Mouse (Mus musculus): ENCODE results near the gene Nxn. TPM values are rescaled to one million over a fixed set of nuclear protein-coding genes. Genes with fewer than 3 reads are reported as not detected.

Nxn gene
- polyA plus RNA-seq, 1 experiment = 51.7 TPM

- H3K27ac ChIP-seq (ENCODE audit: insufficient read depth, low read length) = no peak overlapping the region
- H3K4me1 ChIP-seq (ENCODE audit: control insufficient read depth, insufficient read depth, low read length) = peaks cover 8% of the 10 kb centered on the region
- no peaks in the 10 kb centered on the region for H3K36me3 ChIP-seq (ENCODE audit: control insufficient read depth, insufficient read depth, low read length, poor library complexity, severe bottlenecking)
- peak overlapping the region; percentile 85 for H3K4me3 ChIP-seq (ENCODE audit: low read depth, low read length)
- no peaks in the 10 kb centered on the region for H3K27me3 ChIP-seq (ENCODE audit: control insufficient read depth, insufficient read depth, low read length, poor library complexity, severe bottlenecking)
- H3K9me3 ChIP-seq (replicated peaks; ENCODE audit: control insufficient read depth, insufficient read depth, low read length, poor library complexity, severe bottlenecking) = no peaks in the 10 kb centered on the region
- H3K9ac ChIP-seq (ENCODE audit: low read depth, poor library complexity, severe bottlenecking) = peak overlapping the region; percentile 84
- TF ChIP-seq EP300 (IDR thresholded peaks at IDR 0.05; ENCODE audit: insufficient read depth, low read depth, low read length) = no peak
- no peak for TF ChIP-seq POLR2A (IDR thresholded peaks at IDR 0.05; ENCODE audit: insufficient read depth, low read length)
- no peak for TF ChIP-seq CTCF (IDR thresholded peaks at IDR 0.05; ENCODE audit: low read depth, low read length)
These were observed 585 bp downstream of the Nxn start for GRCm38 (mm10) chr11:76398312-76398797.

GRCm38 (mm10) chr11:76397650-76398311 lies 1.2 kb downstream of the Nxn start:
- no peak for TF ChIP-seq POLR2A (IDR thresholded peaks at IDR 0.05; ENCODE audit: insufficient read depth, low read length)
- TF ChIP-seq EP300 (IDR thresholded peaks at IDR 0.05; ENCODE audit: insufficient read depth, low read depth, low read length) = no peak
- TF ChIP-seq CTCF (IDR thresholded peaks at IDR 0.05; ENCODE audit: low read depth, low read length) = no peak
- Histone ChIP-seq H3K4me1 (ENCODE audit: control insufficient read depth, insufficient read depth, low read length) (peaks cover 9% of the 10 kb centered on the region), H3K27me3 (ENCODE audit: control insufficient read depth, insufficient read depth, low read length, poor library complexity, severe bottlenecking) (no peaks in the 10 kb centered on the region), H3K27ac (ENCODE audit: insufficient read depth, low read length) (no peak overlapping the region), H3K9ac (ENCODE audit: low read depth, poor library complexity, severe bottlenecking) (peak overlapping the region; percentile 84), H3K9me3 (replicated peaks; ENCODE audit: control insufficient read depth, insufficient read depth, low read length, poor library complexity, severe bottlenecking) (no peaks in the 10 kb centered on the region), H3K4me3 (ENCODE audit: low read depth, low read length) (peak overlapping the region; percentile 85), H3K36me3 (ENCODE audit: control insufficient read depth, insufficient read depth, low read length, poor library complexity, severe bottlenecking) (no peaks in the 10 kb centered on the region)

- Histone ChIP-seq H3K4me3 (ENCODE audit: low read depth, low read length) (no peak overlapping the region), H3K9ac (ENCODE audit: low read depth, poor library complexity, severe bottlenecking) (no peak overlapping the region), H3K4me1 (ENCODE audit: control insufficient read depth, insufficient read depth, low read length) (peaks cover 9% of the 10 kb centered on the region), H3K36me3 (ENCODE audit: control insufficient read depth, insufficient read depth, low read length, poor library complexity, severe bottlenecking) (no peaks in the 10 kb centered on the region), H3K27me3 (ENCODE audit: control insufficient read depth, insufficient read depth, low read length, poor library complexity, severe bottlenecking) (no peaks in the 10 kb centered on the region), H3K27ac (ENCODE audit: insufficient read depth, low read length) (peak overlapping the region; percentile 80), H3K9me3 (replicated peaks; ENCODE audit: control insufficient read depth, insufficient read depth, low read length, poor library complexity, severe bottlenecking) (peaks cover 10% of the 10 kb centered on the region; the same call in 1 of the 2 replicates)
- TF ChIP-seq EP300 (IDR thresholded peaks at IDR 0.05; ENCODE audit: insufficient read depth, low read depth, low read length) (peak; percentile 54; the same call in 1 of the 2 replicates), CTCF (IDR thresholded peaks at IDR 0.05; ENCODE audit: low read depth, low read length) (no peak)
These were observed 5.9 kb downstream of the Nxn start for GRCm38 (mm10) chr11:76392996-76393395.

- peaks cover 9% of the 10 kb centered on the region for H3K4me1 ChIP-seq (ENCODE audit: control insufficient read depth, insufficient read depth, low read length)
- no peaks in the 10 kb centered on the region for H3K36me3 ChIP-seq (ENCODE audit: control insufficient read depth, insufficient read depth, low read length, poor library complexity, severe bottlenecking)
These were observed 6.4 kb downstream of the Nxn start for GRCm38 (mm10) chr11:76392532-76392931.

GRCm38 (mm10) chr11:76388711-76389110 lies 10.2 kb downstream of the Nxn start:
- H3K4me3 ChIP-seq (ENCODE audit: low read depth, low read length) = no peak overlapping the region
- TF ChIP-seq EP300 (IDR thresholded peaks at IDR 0.05; ENCODE audit: insufficient read depth, low read depth, low read length) (no peak), POLR2A (IDR thresholded peaks at IDR 0.05; ENCODE audit: insufficient read depth, low read length) (no peak), CTCF (IDR thresholded peaks at IDR 0.05; ENCODE audit: low read depth, low read length) (no peak)
- peaks cover 7% of the 10 kb centered on the region for H3K4me1 ChIP-seq (ENCODE audit: control insufficient read depth, insufficient read depth, low read length)
- no peaks in the 10 kb centered on the region for H3K27me3 ChIP-seq (ENCODE audit: control insufficient read depth, insufficient read depth, low read length, poor library complexity, severe bottlenecking)
- H3K9me3 ChIP-seq (replicated peaks; ENCODE audit: control insufficient read depth, insufficient read depth, low read length, poor library complexity, severe bottlenecking) = peaks cover 10% of the 10 kb centered on the region; the same call in 1 of the 2 replicates
- no peak overlapping the region; the same call in 1 of the 2 replicates for H3K27ac ChIP-seq (ENCODE audit: insufficient read depth, low read length)
- H3K36me3 ChIP-seq (ENCODE audit: control insufficient read depth, insufficient read depth, low read length, poor library complexity, severe bottlenecking) = no peaks in the 10 kb centered on the region
- peak overlapping the region; percentile 37 for H3K9ac ChIP-seq (ENCODE audit: low read depth, poor library complexity, severe bottlenecking)

More at GRCm38 (mm10) chr11:76392532-76392931, 6.4 kb downstream of the Nxn start:
- TF ChIP-seq CTCF (IDR thresholded peaks at IDR 0.05; ENCODE audit: low read depth, low read length) (no peak), EP300 (IDR thresholded peaks at IDR 0.05; ENCODE audit: insufficient read depth, low read depth, low read length) (no peak), POLR2A (IDR thresholded peaks at IDR 0.05; ENCODE audit: insufficient read depth, low read length) (no peak)
- Histone ChIP-seq H3K27me3 (ENCODE audit: control insufficient read depth, insufficient read depth, low read length, poor library complexity, severe bottlenecking) (no peaks in the 10 kb centered on the region), H3K9me3 (replicated peaks; ENCODE audit: control insufficient read depth, insufficient read depth, low read length, poor library complexity, severe bottlenecking) (peaks cover 10% of the 10 kb centered on the region; the same call in 1 of the 2 replicates), H3K27ac (ENCODE audit: insufficient read depth, low read length) (peak overlapping the region; percentile 23), H3K9ac (ENCODE audit: low read depth, poor library complexity, severe bottlenecking) (no peak overlapping the region), H3K4me3 (ENCODE audit: low read depth, low read length) (no peak overlapping the region)

GRCm38 (mm10) chr11:76387097-76387496 lies 11.8 kb downstream of the Nxn start:
- Histone ChIP-seq H3K4me3 (ENCODE audit: low read depth, low read length) (no peak overlapping the region), H3K9ac (ENCODE audit: low read depth, poor library complexity, severe bottlenecking) (no peak overlapping the region), H3K9me3 (replicated peaks; ENCODE audit: control insufficient read depth, insufficient read depth, low read length, poor library complexity, severe bottlenecking) (peaks cover 10% of the 10 kb centered on the region; the same call in 1 of the 2 replicates), H3K36me3 (ENCODE audit: control insufficient read depth, insufficient read depth, low read length, poor library complexity, severe bottlenecking) (no peaks in the 10 kb centered on the region), H3K4me1 (ENCODE audit: control insufficient read depth, insufficient read depth, low read length) (peaks cover 5% of the 10 kb centered on the region), H3K27ac (ENCODE audit: insufficient read depth, low read length) (no peak overlapping the region), H3K27me3 (ENCODE audit: control insufficient read depth, insufficient read depth, low read length, poor library complexity, severe bottlenecking) (no peaks in the 10 kb centered on the region)
- TF ChIP-seq CTCF (IDR thresholded peaks at IDR 0.05; ENCODE audit: low read depth, low read length) (peak; percentile 62), POLR2A (IDR thresholded peaks at IDR 0.05; ENCODE audit: insufficient read depth, low read length) (no peak), EP300 (IDR thresholded peaks at IDR 0.05; ENCODE audit: insufficient read depth, low read depth, low read length) (no peak)

Measured in ES-Bruce4 (cell line).